Mouse (Mus musculus) heart, adult 2 months (tissue): ENCODE results near the gene Kazn. TPM values are rescaled to one million over a fixed set of nuclear protein-coding genes. Genes with fewer than 3 reads are reported as not detected.

Experiments
- DNase-seq, 2 experiments: peaks; one replicate each; pipeline ENCODE4 v3.0.0; 2021
- H3K27ac ChIP-seq: fragments of 200-600 bp; 2 replicates; pipeline ENCODE4 v1.8.1; 2022
- H3K27me3 ChIP-seq: fragments of 200-500 bp; 2 replicates; pipeline ENCODE4 v1.6.1; 2012; ENCODE audit warnings: mild to moderate bottlenecking, low read length, inconsistent platforms, mixed read lengths; ENCODE audit not compliant: control insufficient read depth, insufficient read depth
- H3K36me3 ChIP-seq: fragments of 200-500 bp; 2 replicates; pipeline ENCODE4 v1.6.1; 2012; ENCODE audit warnings: low read length, inconsistent platforms; ENCODE audit not compliant: control insufficient read depth, insufficient read depth
- H3K4me1 ChIP-seq: fragments of 200-500 bp; 2 replicates; pipeline ENCODE4 v1.6.1; 2011; ENCODE audit warnings: low read length; ENCODE audit not compliant: control insufficient read depth, insufficient read depth
- H3K4me3 ChIP-seq: fragments of 200-600 bp; 2 replicates; pipeline ENCODE4 v1.8.1; 2022
- H3K79me2 ChIP-seq: fragments of 200-500 bp; replicated peaks from 2 replicates; pipeline ENCODE4 v1.6.1; 2012; ENCODE audit warnings: mild to moderate bottlenecking, inconsistent platforms, low read length, moderate library complexity, mixed read lengths; ENCODE audit not compliant: control insufficient read depth, insufficient read depth
- H3K9ac ChIP-seq: fragments of 200-500 bp; 2 replicates; pipeline ENCODE4 v1.6.1; 2012; ENCODE audit warnings: low read depth, mild to moderate bottlenecking, control low read depth, inconsistent platforms, low read length, mixed read lengths
- CTCF ChIP-seq: fragments of 200-600 bp; IDR thresholded peaks from 2 replicates; pipeline ENCODE4 v1.8.1; 2022; ENCODE audit warnings: antibody characterized with exemption, mild to moderate bottlenecking, moderate library complexity
- EP300 ChIP-seq: fragments of 200-500 bp; IDR thresholded peaks from 2 replicates; pipeline ENCODE4 v1.6.1; 2011; ENCODE audit warnings: low read depth, low read length, control low read depth; ENCODE audit not compliant: insufficient read depth
- POLR2A ChIP-seq: fragments of 200-500 bp; IDR thresholded peaks from 2 replicates; pipeline ENCODE4 v1.6.1; 2011; ENCODE audit warnings: mild to moderate bottlenecking, low read depth, low read length, control low read depth; ENCODE audit not compliant: insufficient read depth
- WGBS: fragments of 180-500 bp; shearing (Covaris S2); methylation state at CpG from one replicate; pipeline ENCODE4 v1.1.7; 2018; 5-methylcytosine and 5-hydroxymethylcytosine counted together
- intact Hi-C: fragments of 180-260 bp; cut with DNase I; formaldehyde crosslinking; loops from one replicate; pipeline ENCODE4 v1.15.1; 2025
- polyA plus RNA-seq: library from polyadenylated mRNA; depleted of rRNA; stranded (reverse); fragments of >200 nt; gene quantifications from 2 replicates; pipeline ENCODE4 v1.2.3, GENCODE M21; 2012
- total RNA-seq, 2 experiments: library from RNA; stranded (reverse); gene quantifications; 2 replicates each; pipeline ENCODE4 v1.2.3; 2021

The Kazn gene
- total and polyA plus RNA-seq, 3 experiments: 2.4 to 5.7 (median 3.4) TPM

DNA sequence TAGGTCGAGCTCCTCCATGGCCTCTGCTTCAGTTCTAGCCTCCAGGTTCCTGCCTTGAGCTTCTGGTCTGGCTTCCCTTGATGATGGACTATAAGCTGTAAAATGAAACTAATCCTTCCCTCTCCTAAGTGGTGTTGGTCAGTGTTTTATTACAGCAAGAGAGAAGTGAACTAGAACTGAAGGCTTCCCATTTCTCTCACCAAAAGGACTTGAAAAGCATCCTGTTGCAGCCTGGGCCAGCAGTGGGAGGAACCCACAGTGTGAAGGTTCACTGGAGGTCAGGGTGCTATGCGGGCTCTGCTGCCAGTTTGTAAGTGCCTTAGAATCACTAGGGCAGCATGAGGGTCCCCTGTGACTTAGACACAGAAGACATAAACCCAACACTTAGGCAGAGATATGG, 148.1 kb downstream of the Kazn start:
- H3K9ac ChIP-seq: no peak overlapping the region
- H3K4me1 ChIP-seq: peaks cover 5% of the 10 kb centered on the region
- H3K36me3 ChIP-seq: no peaks in the 10 kb centered on the region
- no peak overlapping the region for H3K4me3 ChIP-seq
- WGBS: 74% methylated on average over 2 of the region's 2 CpGs
- H3K27ac ChIP-seq: no peak overlapping the region
- H3K27me3 ChIP-seq: no peaks in the 10 kb centered on the region
- H3K79me2 ChIP-seq: no peaks in the 10 kb centered on the region
- intact Hi-C loops: no loop called here
- DNase-seq: no peak
- TF ChIP-seq POLR2A (no peak), CTCF (no peak), EP300 (no peak)

GRCm38 (mm10) chr4:142089966-142090365, 149.2 kb downstream of the Kazn start:
- no peaks in the 10 kb centered on the region for H3K79me2 ChIP-seq
- peaks cover 2% of the 10 kb centered on the region for H3K4me1 ChIP-seq
- WGBS: 91% methylated on average over 6 of the region's 6 CpGs
- no peaks in the 10 kb centered on the region for H3K36me3 ChIP-seq
- TF ChIP-seq CTCF (no peak), EP300 (no peak), POLR2A (no peak)
- H3K9ac ChIP-seq: no peak overlapping the region
- H3K27me3 ChIP-seq: no peaks in the 10 kb centered on the region
- DNase-seq: no peak
- no peak overlapping the region for H3K4me3 ChIP-seq
- H3K27ac ChIP-seq: no peak overlapping the region
- intact Hi-C loops: no loop called here

DNA sequence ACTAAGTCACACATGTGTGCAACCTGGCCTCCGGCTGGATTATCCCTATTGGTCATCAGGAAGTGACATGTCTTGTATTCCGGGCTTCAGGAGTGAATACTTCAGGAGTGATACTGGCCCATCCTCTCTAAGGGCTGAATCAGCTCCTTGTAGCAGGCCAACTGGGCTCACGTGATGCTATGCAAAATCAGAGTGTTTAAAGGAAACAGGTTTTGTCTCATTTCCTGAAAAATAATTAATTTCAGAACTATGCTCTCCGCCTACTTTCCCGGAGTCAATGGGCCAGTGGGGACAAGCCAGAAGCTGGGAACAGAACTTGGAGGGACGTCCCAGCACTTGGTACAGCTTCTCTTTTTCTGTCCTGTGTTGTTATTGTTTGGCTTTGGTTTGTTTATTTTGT, 150.4 kb downstream of the Kazn start:
- H3K9ac ChIP-seq: no peak overlapping the region
- WGBS: 49% methylated on average over 6 of the region's 6 CpGs
- H3K4me1 ChIP-seq: no peaks in the 10 kb centered on the region
- TF ChIP-seq CTCF: no peak
- TF ChIP-seq POLR2A: no peak
- no peak for TF ChIP-seq EP300
- H3K36me3 ChIP-seq: no peaks in the 10 kb centered on the region
- H3K27me3 ChIP-seq: no peaks in the 10 kb centered on the region
- H3K27ac ChIP-seq: no peak overlapping the region
- DNase-seq: no peak
- H3K79me2 ChIP-seq: no peaks in the 10 kb centered on the region
- H3K4me3 ChIP-seq: no peak overlapping the region
- intact Hi-C loops: no loop called here

DNA sequence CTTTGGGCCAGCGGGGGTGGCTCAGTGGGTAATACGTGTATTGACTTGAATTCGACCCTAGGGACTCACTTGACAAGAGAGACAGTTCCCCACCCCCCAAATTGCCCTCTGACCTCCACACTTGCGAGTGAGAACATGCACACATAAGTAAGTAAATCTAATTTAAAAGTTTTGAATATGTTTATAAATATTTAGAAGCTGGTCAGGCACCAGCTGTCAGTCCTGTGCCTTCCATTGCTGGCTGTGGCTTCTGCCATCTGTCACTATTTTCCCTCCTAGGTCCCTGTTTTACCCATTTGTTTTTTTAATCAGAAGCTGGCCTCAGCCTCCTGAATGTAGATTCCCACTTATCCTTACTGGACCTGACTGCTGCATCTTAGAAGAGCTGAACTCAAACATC, 150.8 kb downstream of the Kazn start:
- Histone ChIP-seq H3K4me3 (no peak overlapping the region), H3K27me3 (no peaks in the 10 kb centered on the region), H3K79me2 (no peaks in the 10 kb centered on the region), H3K9ac (no peak overlapping the region), H3K4me1 (no peaks in the 10 kb centered on the region), H3K27ac (no peak overlapping the region), H3K36me3 (no peaks in the 10 kb centered on the region)
- 86% methylated on average over 4 of the region's 4 CpGs for WGBS
- TF ChIP-seq CTCF: no peak
- TF ChIP-seq POLR2A: no peak
- TF ChIP-seq EP300: no peak
- DNase-seq: no peak
- intact Hi-C loops: no loop called here

GRCm38 (mm10) chr4:142084936-142085563, 154.2 kb downstream of the Kazn start:
- DNase-seq: no peak
- 31% methylated on average over 20 of the region's 20 CpGs for WGBS
- H3K36me3 ChIP-seq: no peaks in the 10 kb centered on the region
- TF ChIP-seq CTCF: no peak
- no peaks in the 10 kb centered on the region for H3K79me2 ChIP-seq
- intact Hi-C loops: no loop called here
- H3K27me3 ChIP-seq: no peaks in the 10 kb centered on the region
- peaks cover 10% of the 10 kb centered on the region for H3K4me1 ChIP-seq
- H3K27ac ChIP-seq: no peak overlapping the region; the same call in 1 of the 2 replicates
- peak overlapping the region; percentile 82; the same call in 1 of the 2 replicates for H3K9ac ChIP-seq
- H3K4me3 ChIP-seq: peak overlapping the region; percentile 63; the same call in 1 of the 2 replicates

DNA sequence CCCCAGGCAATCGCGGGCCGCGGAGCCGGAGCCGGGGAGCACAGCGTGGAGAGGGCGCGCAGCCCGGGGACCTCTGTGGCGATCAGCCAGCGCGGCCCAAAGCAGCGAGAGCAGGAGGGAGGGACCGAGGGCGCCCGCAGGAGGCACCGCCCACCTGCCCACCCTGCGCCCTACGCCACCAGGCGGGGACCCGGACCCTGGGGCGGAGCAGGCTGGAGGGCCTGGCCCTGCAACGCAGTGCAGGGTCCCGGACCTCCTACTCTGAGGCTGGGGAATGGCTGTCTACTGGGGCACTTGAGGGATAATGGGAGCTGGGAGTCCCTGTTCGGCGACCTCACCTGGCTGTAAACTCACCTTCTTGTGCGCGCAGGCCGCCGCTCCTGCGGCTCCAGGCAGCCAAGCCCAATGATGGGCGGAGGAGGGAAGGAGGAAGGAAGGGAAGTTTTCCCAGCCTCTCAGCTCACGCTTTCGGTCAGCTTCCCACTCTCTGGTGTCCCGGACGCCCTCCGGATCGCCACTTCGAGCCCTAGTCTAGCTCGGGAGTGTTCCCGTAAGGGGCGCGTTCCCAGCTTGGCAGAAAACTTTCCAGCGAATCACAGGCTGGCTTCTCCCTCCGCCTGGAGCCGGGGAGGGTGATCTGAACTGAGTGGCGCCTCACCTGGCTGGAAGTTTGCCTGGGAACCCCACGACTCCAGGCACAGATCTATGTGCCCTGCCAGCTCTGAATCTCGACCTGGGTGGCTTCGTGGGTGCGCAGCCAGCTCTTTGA, 154.9 kb downstream of the Kazn start, which contains the start of gene Tmem51:
Gene Tmem51 (minus strand): TSS at position 174 of the 769 bp plus-strand sequence.
- no peaks in the 10 kb centered on the region for H3K79me2 ChIP-seq
- peak within 1 kb of the TSS; percentile 63 for H3K4me3 ChIP-seq
- WGBS: under 1% methylated on average over 51 of the region's 52 CpGs
- no peak for TF ChIP-seq CTCF
- TF ChIP-seq EP300: no peak
- TF ChIP-seq POLR2A: no peak
- peaks cover 13% of the 10 kb centered on the region for H3K4me1 ChIP-seq
- H3K27me3 ChIP-seq: no peaks in the 10 kb centered on the region
- intact Hi-C loops: no loop called here
- peak within 1 kb of the TSS; percentile 82 for H3K9ac ChIP-seq
- H3K36me3 ChIP-seq: no peaks in the 10 kb centered on the region
- H3K27ac ChIP-seq: peak within 1 kb of the TSS; percentile 87
- peak; percentile 77 for DNase-seq
